8 mouse cellular contexts compared by ENCODE assay signal in the genomic region with DNA sequence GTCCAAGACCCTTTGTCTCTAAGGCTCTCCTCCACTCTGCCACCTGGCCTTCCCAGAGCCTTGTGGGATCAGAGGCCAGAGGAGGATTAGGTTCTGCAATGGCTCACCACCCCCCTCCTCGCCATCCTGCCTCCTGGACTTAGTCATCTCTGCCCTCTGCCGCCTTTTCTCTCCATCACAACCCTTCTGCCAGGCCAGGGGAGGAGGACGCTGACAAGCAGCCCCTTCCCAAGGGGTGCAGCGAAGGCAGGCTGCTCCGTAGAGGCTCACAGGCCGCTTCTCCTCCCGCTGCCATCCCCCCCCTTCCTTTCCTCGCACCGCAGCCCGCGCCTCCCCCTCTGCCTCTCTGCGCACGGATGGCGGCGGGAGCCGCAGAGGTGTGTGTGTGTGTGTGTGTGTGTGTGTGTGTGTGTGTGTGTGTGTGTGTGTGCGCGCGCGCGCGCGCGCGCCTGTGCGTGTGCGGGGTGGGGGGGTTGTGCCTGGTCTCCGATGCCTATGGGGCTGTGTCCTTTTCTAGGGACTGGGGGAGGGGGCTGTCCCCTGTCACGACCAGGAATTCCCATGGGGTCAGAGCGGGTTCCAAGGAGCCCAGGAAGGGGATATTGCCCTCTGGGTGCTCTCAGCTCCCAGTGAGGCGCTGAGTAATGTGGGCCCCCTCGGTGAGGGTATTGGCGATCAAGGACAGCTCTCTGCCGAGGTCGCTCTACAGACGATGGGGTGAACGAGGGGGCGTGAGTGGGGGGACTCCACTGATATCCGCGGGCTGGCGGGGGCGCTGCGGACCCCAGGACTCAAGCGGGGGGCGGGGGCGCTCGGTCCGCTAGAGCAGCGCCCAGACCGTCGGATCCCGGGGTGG. TPM values are rescaled to one million over a fixed set of nuclear protein-coding genes. Genes with fewer than 3 reads are reported as not detected.
DNase-seq lines count a peak whose midpoint lies in the region; ATAC-seq lines count a peak whose summit lies in the region.

A gene (plus strand): TSS at position 177 of the 856 bp plus-strand sequence.

- H3K27ac ChIP-seq in kidney, embryonic 16.5 days (ENCODE audit: low read length): no peak within 1 kb of the TSS
- H3K27ac ChIP-seq in liver, embryonic 13.5 days: no peak within 1 kb of the TSS

- no peaks in the 10 kb centered on the region for H3K36me3 ChIP-seq in kidney, embryonic 16.5 days (ENCODE audit: insufficient read depth, low read length)
- no peaks in the 10 kb centered on the region for H3K36me3 ChIP-seq in liver, embryonic 13.5 days

- H3K27me3 ChIP-seq in kidney, embryonic 16.5 days (ENCODE audit: insufficient read depth, low read length): no peaks in the 10 kb centered on the region
- peaks cover 60% of the 10 kb centered on the region for H3K27me3 ChIP-seq in liver, embryonic 13.5 days

- no peaks in the 10 kb centered on the region for H3K9me3 ChIP-seq in kidney, embryonic 16.5 days (ENCODE audit: low read length)
- H3K9me3 ChIP-seq in liver, embryonic 13.5 days (replicated peaks): no peaks in the 10 kb centered on the region

- H3K4me2 ChIP-seq in kidney, embryonic 16.5 days (replicated peaks; ENCODE audit: low read depth, low read length): peak within 1 kb of the TSS; percentile 95
- peak within 1 kb of the TSS; percentile 82 for H3K4me2 ChIP-seq in liver, embryonic 13.5 days

- peak within 1 kb of the TSS; percentile 71 for H3K9ac ChIP-seq in kidney, embryonic 16.5 days (replicated peaks; ENCODE audit: low read length)
- peak within 1 kb of the TSS; percentile 62 for H3K9ac ChIP-seq in liver, embryonic 13.5 days

- peak; percentile 68 for DNase-seq in CD4-positive helper T cell, adult 2 months (ENCODE audit: low read depth, low spot score)
- DNase-seq in embryo, embryonic 11 days: peak; percentile 72
- no peak for DNase-seq in heart, adult 18-20 months
- no peak for DNase-seq in liver, embryonic 13.5 days
- DNase-seq in retina, adult 2 months (ENCODE audit: low read depth, low spot score): peak; percentile 75
- no peak for DNase-seq in ovary, postnatal 14 days (ENCODE audit: low spot score)

- under 1% methylated on average over 36 of the region's 52 CpGs for WGBS in kidney, embryonic 16.5 days
- WGBS in liver, embryonic 13.5 days (ENCODE audit: insufficient replicate concordance): 3% methylated on average over 36 of the region's 52 CpGs

- no peak for ATAC-seq in activated CD4-positive, CD25-positive, alpha-beta regulatory T cell, adult 4 months
- ATAC-seq in kidney, embryonic 16.5 days (ENCODE audit: low FRiP score, low TSS enrichment): peak; percentile 25
- ATAC-seq in liver, embryonic 13.5 days (ENCODE audit: low read depth): peak; percentile 4; the same call in 1 of the 2 replicates

- peak within 1 kb of the TSS; percentile 65 for H3K4me3 ChIP-seq in kidney, embryonic 16.5 days (ENCODE audit: low read length)
- peak within 1 kb of the TSS; percentile 61 for H3K4me3 ChIP-seq in liver, embryonic 13.5 days (replicated peaks)

- H3K4me1 ChIP-seq in kidney, embryonic 16.5 days (ENCODE audit: insufficient read depth, low read length): peaks cover 18% of the 10 kb centered on the region
- H3K4me1 ChIP-seq in liver, embryonic 13.5 days (replicated peaks): peaks cover 26% of the 10 kb centered on the region

RNA-seq across cellular contexts. Expression of the gene that starts here (rescaled TPM):
- 10 to 100 TPM; 38.8 to 51.6 TPM for polyA plus RNA-seq in activated CD4-positive, CD25-positive, alpha-beta regulatory T cell, adult 4 months (2017; shearing (Covaris generic))
- 10 to 100 TPM; 19.1 to 27.2 TPM for total RNA-seq in heart, adult 18-20 months (2021)
- polyA plus RNA-seq in kidney, embryonic 16.5 days (2015; fragmentation: Nextera tagmentation; extraction: Ambion mirVana): 54.9 and 66.7 TPM in 2 replicates
- 14.8 and 21.1 TPM in 2 replicates for polyA plus RNA-seq in liver, embryonic 13.5 days (2015; fragmentation: Nextera tagmentation; extraction: Ambion mirVana)

Comparison
In these comparisons a context has a peak if more than half of its experiments do, and no peak if none do; other contexts are left out.
1. DNase-seq: peak in CD4-positive helper T cell, adult 2 months (single experiment), embryo, embryonic 11 days (single experiment) and retina, adult 2 months (single experiment); none in heart, adult 18-20 months (0 of 2), liver, embryonic 13.5 days (single experiment) and ovary, postnatal 14 days (single experiment).